Mouse (Mus musculus): ENCODE measurements at regions not wholly inside any gene's neighbourhood (a gene's known extent, or its start where the extent isn't known, plus 50 kb on each side); places are given as distances from the start of the nearest gene placed in this dataset.

- no peak for DNase-seq (ENCODE audit: low spot score in 2 of 2)
These were observed 150.3 kb downstream of the Rnf152 start for GRCm38 (mm10) chr1:105206216-105206615.

- no peak for DNase-seq (ENCODE audit: low spot score in 2 of 2)
These were observed 157.2 kb downstream of the Rnf152 start for GRCm38 (mm10) chr1:105199305-105199704.

GRCm38 (mm10) chr1:105191126-105191525, 165.4 kb downstream of the Rnf152 start:
- DNase-seq (ENCODE audit: low spot score in 2 of 2) = no peak

- no peak for DNase-seq (ENCODE audit: low spot score in 2 of 2)
These were observed 167.6 kb downstream of the Rnf152 start for GRCm38 (mm10) chr1:105188920-105189266.

- no peak for DNase-seq (ENCODE audit: low spot score in 2 of 2)
These were observed 168.1 kb downstream of the Rnf152 start for GRCm38 (mm10) chr1:105188210-105188919.

GRCm38 (mm10) chr1:105184470-105184869, 172.0 kb downstream of the Rnf152 start:
- DNase-seq (ENCODE audit: low spot score in 2 of 2) = no peak

GRCm38 (mm10) chr1:105179371-105179823, 177.1 kb downstream of the Rnf152 start:
- no peak for DNase-seq (ENCODE audit: low spot score in 2 of 2)

- no peak for DNase-seq (ENCODE audit: low spot score in 2 of 2)
These were observed 177.7 kb downstream of the Rnf152 start for GRCm38 (mm10) chr1:105178773-105179172.

- DNase-seq (ENCODE audit: low spot score in 2 of 2) = no peak
These were observed 178.6 kb downstream of the Rnf152 start for GRCm38 (mm10) chr1:105177938-105178337.

GRCm38 (mm10) chr1:105177015-105177762, 179.3 kb downstream of the Rnf152 start:
- DNase-seq (ENCODE audit: low spot score in 2 of 2) = no peak

GRCm38 (mm10) chr1:105170979-105171378, 185.5 kb downstream of the Rnf152 start:
- no peak for DNase-seq (ENCODE audit: low spot score in 2 of 2)

- no peak for DNase-seq (ENCODE audit: low spot score in 2 of 2)
These were observed 186.4 kb downstream of the Rnf152 start for GRCm38 (mm10) chr1:105170114-105170506.

GRCm38 (mm10) chr1:105169455-105170113, 186.9 kb downstream of the Rnf152 start:
- DNase-seq (ENCODE audit: low spot score in 2 of 2) = no peak

- DNase-seq (ENCODE audit: low spot score in 2 of 2) = no peak
These were observed 187.7 kb downstream of the Rnf152 start for GRCm38 (mm10) chr1:105168808-105169207.

GRCm38 (mm10) chr1:105157459-105158124, 198.9 kb downstream of the Rnf152 start:
- DNase-seq (ENCODE audit: low spot score in 2 of 2) = no peak

GRCm38 (mm10) chr1:105152175-105152828, 204.2 kb downstream of the Rnf152 start:
- DNase-seq (ENCODE audit: low spot score in 2 of 2) = no peak

- DNase-seq (ENCODE audit: low spot score in 2 of 2) = no peak
These were observed 205.1 kb downstream of the Rnf152 start for GRCm38 (mm10) chr1:105151466-105151846.

GRCm38 (mm10) chr1:105150624-105151465, 205.7 kb downstream of the Rnf152 start:
- no peak for DNase-seq (ENCODE audit: low spot score in 2 of 2)

GRCm38 (mm10) chr1:105148792-105149191, 207.7 kb downstream of the Rnf152 start:
- no peak for DNase-seq (ENCODE audit: low spot score in 2 of 2)

GRCm38 (mm10) chr1:105148048-105148447, 208.5 kb downstream of the Rnf152 start:
- no peak for DNase-seq (ENCODE audit: low spot score in 2 of 2)

- no peak for DNase-seq (ENCODE audit: low spot score in 2 of 2)
These were observed 232.6 kb downstream of the Rnf152 start for GRCm38 (mm10) chr1:105123936-105124335.
